Mouse (Mus musculus) kidney, postnatal 0 days (tissue): ENCODE results near the gene Rnasel. TPM values are rescaled to one million over a fixed set of nuclear protein-coding genes. Genes with fewer than 3 reads are reported as not detected.

Source experiments
- ATAC-seq: fragments of 200-750 bp; cut with Nextera tagmentation; replicated peaks from 2 replicates; pipeline ENCODE4 v1.8.0; 2017; ENCODE audit warnings: low read depth, moderate number of reproducible peaks, moderate TSS enrichment, moderate library complexity; ENCODE audit not compliant: low FRiP score
- DNase-seq: peaks from one replicate; pipeline ENCODE4 v3.0.0-alpha.2; 2016; ENCODE audit warnings: low spot score
- H3K27ac ChIP-seq: fragments of 300-500 bp; sonication (generic); 2 replicates; pipeline ENCODE4 v1.5.1; 2014; ENCODE audit warnings: mild to moderate bottlenecking
- H3K27me3 ChIP-seq: fragments of 300-500 bp; sonication (generic); 2 replicates; pipeline ENCODE4 v1.6.1; 2014; ENCODE audit warnings: low read length, mixed read lengths; ENCODE audit not compliant: insufficient read depth
- H3K36me3 ChIP-seq: fragments of 300-500 bp; sonication (generic); 2 replicates; pipeline ENCODE4 v1.6.1; 2014; ENCODE audit warnings: low read length, mixed read lengths; ENCODE audit not compliant: insufficient read depth
- H3K4me1 ChIP-seq: fragments of 300-500 bp; sonication (generic); replicated peaks from 2 replicates; pipeline ENCODE4 v1.6.1; 2014; ENCODE audit warnings: antibody characterized with exemption, low read length, mixed read lengths; ENCODE audit not compliant: insufficient read depth
- H3K4me2 ChIP-seq: fragments of 300-500 bp; sonication (generic); 2 replicates; pipeline ENCODE4 v1.6.1; 2014; ENCODE audit warnings: mild to moderate bottlenecking, low read length, moderate library complexity, mixed read lengths
- H3K4me3 ChIP-seq: fragments of 300-500 bp; sonication (generic); replicated peaks from 2 replicates; pipeline ENCODE4 v1.5.1; 2014; ENCODE audit warnings: low read depth, low read length
- H3K9ac ChIP-seq: fragments of 300-500 bp; sonication (generic); 2 replicates; pipeline ENCODE4 v1.6.1; 2014; ENCODE audit warnings: low read depth, low read length
- H3K9me3 ChIP-seq: fragments of 300-500 bp; sonication (generic); replicated peaks from 2 replicates; pipeline ENCODE4 v1.6.1; 2016; ENCODE audit warnings: low read length, inconsistent platforms, mixed read lengths
- CTCF ChIP-seq: IDR thresholded peaks from 2 replicates; pipeline ENCODE4 v1.5.1; 2016; ENCODE audit warnings: antibody characterized with exemption, low read depth, mild to moderate bottlenecking, moderate library complexity
- WGBS: fragments of 180-500 bp; shearing (Covaris S2); extraction: QIAGEN DNeasy Blood & Tissue Kit; methylation state at CpG from one replicate; pipeline ENCODE4 v1.1.7; 2014; 5-methylcytosine and 5-hydroxymethylcytosine counted together
- polyA plus RNA-seq: library from polyadenylated mRNA; unstranded; fragments of >200 nt; fragmentation: Nextera tagmentation; extraction: Ambion mirVana; gene quantifications from 2 replicates; pipeline ENCODE4 v1.2.1, GENCODE M21; 2015

The Rnasel gene
- polyA plus RNA-seq, 1 experiment from 2014 or later, result 10.8 TPM

DNA sequence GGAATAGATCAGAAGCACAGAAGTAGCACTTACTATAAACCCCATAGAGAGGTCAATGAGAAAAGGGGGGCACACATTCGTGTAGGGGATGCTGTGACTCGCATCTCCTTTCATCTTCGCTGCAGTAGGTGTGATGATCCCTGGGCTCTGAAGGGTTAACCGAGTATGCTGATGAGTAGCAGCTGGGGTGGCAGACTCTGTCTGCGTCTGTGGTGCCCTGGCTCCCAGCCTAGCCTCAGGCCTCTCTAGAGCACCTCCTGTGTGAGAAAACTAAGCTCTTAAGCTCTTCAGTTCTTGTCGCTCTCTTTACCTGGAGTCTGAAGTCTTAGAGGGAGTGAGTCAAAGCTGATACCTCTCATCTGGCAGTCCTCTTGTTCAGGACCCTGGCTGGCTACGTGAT is 45.1 kb upstream of the Rnasel start:
- no peaks in the 10 kb centered on the region for H3K36me3 ChIP-seq
- ATAC-seq (no peak), DNase-seq (no peak)
- H3K27me3 ChIP-seq, result no peaks in the 10 kb centered on the region
- no peak overlapping the region for H3K4me3 ChIP-seq
- TF ChIP-seq CTCF, result no peak
- no peak overlapping the region for H3K9ac ChIP-seq
- no peaks in the 10 kb centered on the region for H3K9me3 ChIP-seq
- no peak overlapping the region for H3K4me2 ChIP-seq
- no peak overlapping the region for H3K27ac ChIP-seq
- 28% methylated on average over 7 of the region's 7 CpGs for WGBS
- peaks cover 4% of the 10 kb centered on the region; the same call in 1 of the 2 replicates for H3K4me1 ChIP-seq

DNA sequence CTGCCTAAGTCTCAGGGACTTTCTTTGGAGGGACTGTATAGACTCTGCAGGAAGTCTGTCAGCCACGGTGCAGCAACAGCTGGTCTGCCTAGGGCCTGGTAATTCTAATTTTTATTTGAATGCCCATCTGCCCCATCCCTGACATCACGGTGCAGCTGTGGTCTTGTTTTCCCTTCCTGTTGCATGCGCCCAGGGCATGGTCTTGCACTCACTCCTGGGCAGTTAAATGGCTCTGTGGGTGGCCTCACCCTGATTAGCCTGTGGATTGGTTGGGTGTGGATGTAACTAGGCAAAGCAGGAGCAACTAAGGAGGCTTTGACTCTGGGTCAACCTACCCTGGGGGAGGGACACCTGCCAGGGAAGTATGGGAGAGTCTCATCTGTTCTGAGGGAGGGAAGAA is 44.2 kb upstream of the Rnasel start:
- no peak overlapping the region for H3K4me3 ChIP-seq
- DNase-seq, result no peak
- H3K4me1 ChIP-seq, result no peaks in the 10 kb centered on the region; the same call in 1 of the 2 replicates
- H3K27me3 ChIP-seq, result no peaks in the 10 kb centered on the region
- 38% methylated on average over 3 of the region's 3 CpGs for WGBS
- no peak for TF ChIP-seq CTCF
- H3K9me3 ChIP-seq, result no peaks in the 10 kb centered on the region
- H3K27ac ChIP-seq, result no peak overlapping the region
- H3K36me3 ChIP-seq, result no peaks in the 10 kb centered on the region
- H3K4me2 ChIP-seq, result no peak overlapping the region
- no peak overlapping the region for H3K9ac ChIP-seq
- ATAC-seq, result no peak

DNA sequence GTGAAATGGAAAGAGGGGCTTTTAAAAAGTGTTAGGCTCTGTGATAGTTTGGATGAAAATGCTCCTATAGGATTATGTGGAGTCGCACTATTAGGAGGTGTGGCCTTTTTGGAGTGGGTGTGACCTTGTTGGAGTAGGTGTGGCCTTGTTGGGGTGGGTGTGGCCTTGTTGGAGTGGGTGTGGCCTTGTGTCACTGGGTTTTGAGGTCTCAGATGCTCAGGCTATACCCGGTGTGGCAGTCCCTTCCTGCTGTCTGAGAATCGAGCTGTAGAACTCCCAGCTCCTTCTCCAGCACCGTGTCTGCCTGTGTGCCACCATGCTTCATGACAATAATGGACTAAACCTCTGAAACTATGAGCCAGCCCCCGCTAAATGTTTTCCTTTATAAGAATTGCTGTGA is 40.6 kb upstream of the Rnasel start:
- Histone ChIP-seq H3K27me3 (no peaks in the 10 kb centered on the region), H3K4me2 (no peak overlapping the region), H3K27ac (no peak overlapping the region), H3K36me3 (no peaks in the 10 kb centered on the region), H3K9me3 (no peaks in the 10 kb centered on the region), H3K9ac (no peak overlapping the region), H3K4me1 (no peaks in the 10 kb centered on the region), H3K4me3 (no peak overlapping the region)
- ATAC-seq, result no peak
- WGBS, result 87% methylated on average over 5 of the region's 5 CpGs
- no peak for DNase-seq
- TF ChIP-seq CTCF, result no peak

DNA sequence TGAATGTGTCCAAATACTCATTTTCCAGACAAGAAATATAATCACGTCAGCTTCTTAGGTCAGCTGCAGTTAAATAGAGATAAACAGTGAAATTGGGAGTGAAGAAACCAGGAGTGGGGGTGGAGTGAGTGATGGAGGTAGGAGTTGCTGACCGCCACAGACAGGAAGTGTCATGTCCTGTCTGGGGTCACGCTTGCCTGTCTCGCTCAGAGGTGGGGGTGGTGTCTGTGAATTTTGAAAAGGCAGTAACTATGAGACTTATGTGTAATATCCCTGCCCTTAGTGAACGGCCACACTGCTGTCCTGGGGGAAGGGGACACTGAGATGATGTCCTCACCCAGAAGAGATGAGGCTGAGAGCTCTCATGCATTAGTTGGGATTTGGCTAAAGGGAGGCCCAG is 39.8 kb upstream of the Rnasel start:
- H3K27me3 ChIP-seq, result no peaks in the 10 kb centered on the region
- no peaks in the 10 kb centered on the region for H3K4me1 ChIP-seq
- H3K4me3 ChIP-seq, result no peak overlapping the region
- no peak for ATAC-seq
- no peak overlapping the region for H3K4me2 ChIP-seq
- H3K9me3 ChIP-seq, result no peaks in the 10 kb centered on the region
- no peak for TF ChIP-seq CTCF
- no peak for DNase-seq
- no peaks in the 10 kb centered on the region for H3K36me3 ChIP-seq
- H3K27ac ChIP-seq, result no peak overlapping the region
- WGBS, result 20% methylated on average over 5 of the region's 5 CpGs
- H3K9ac ChIP-seq, result no peak overlapping the region

DNA sequence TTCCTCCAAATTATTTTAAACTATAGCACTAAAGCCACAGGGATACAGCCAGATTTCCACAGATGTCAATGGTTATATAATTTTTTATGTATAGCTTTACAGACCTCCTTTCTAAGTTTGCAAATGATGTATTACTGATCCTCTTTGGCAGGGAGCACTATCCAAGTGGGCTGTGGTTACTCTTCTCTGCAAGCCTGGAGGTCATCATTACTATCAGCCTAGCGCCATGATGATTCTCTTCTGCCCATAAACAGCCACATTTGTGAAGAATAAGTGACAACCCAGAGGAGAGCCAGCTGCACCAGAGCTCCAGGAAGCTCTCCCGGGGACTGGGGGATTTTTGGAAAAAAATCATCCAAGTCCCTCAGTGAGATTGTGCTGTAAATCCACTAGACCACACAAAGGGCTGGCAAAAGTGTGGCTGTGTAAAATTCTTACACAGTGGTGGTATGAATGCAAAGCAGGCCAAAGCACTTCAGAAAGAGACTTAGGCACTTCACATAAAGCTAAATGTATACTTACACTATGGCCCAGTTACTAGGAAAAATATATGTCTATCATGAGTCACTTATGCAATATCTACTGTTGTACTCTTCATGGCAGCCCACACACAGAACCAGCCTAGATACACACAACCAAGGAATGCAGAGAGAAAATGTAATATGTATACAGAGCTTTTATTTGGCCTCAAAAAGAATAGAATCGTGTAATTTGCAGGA is 37.5 kb upstream of the Rnasel start:
- no peak overlapping the region for H3K4me2 ChIP-seq
- H3K36me3 ChIP-seq, result no peaks in the 10 kb centered on the region
- H3K9me3 ChIP-seq, result no peaks in the 10 kb centered on the region
- H3K9ac ChIP-seq, result no peak overlapping the region
- no peaks in the 10 kb centered on the region for H3K4me1 ChIP-seq
- ATAC-seq, result no peak
- DNase-seq, result peak; percentile 15
- TF ChIP-seq CTCF, result no peak
- no peak overlapping the region for H3K4me3 ChIP-seq
- no peak overlapping the region for H3K27ac ChIP-seq
- H3K27me3 ChIP-seq, result no peaks in the 10 kb centered on the region
- WGBS, result 67% methylated on average over 3 of the region's 3 CpGs

DNA sequence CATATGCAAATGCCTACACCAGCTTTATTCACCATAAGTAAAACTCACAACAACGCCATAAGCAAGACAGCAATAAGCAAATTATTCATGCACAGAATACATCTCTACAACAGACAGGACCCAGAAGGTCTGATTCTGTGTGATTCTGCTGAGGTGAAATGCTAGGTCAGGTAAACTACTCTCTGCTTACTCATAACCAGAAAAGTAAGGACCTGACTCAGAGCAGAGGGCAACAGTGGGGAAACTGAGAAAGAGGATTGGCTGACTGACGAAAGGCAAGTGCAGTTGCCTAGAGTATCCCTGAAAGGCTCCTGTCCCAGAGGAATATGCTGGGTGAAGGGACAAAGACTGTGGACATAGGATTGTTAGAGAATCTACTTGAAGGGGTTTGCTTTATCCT is 36.6 kb upstream of the Rnasel start:
- ATAC-seq, result no peak
- DNase-seq, result no peak
- no peak for TF ChIP-seq CTCF
- H3K27me3 ChIP-seq, result no peaks in the 10 kb centered on the region
- 95% methylated on average over 2 of the region's 2 CpGs for WGBS
- H3K9ac ChIP-seq, result no peak overlapping the region
- no peak overlapping the region for H3K4me3 ChIP-seq
- H3K4me2 ChIP-seq, result no peak overlapping the region
- H3K27ac ChIP-seq, result no peak overlapping the region
- H3K9me3 ChIP-seq, result no peaks in the 10 kb centered on the region
- no peaks in the 10 kb centered on the region for H3K36me3 ChIP-seq
- no peaks in the 10 kb centered on the region for H3K4me1 ChIP-seq

DNA sequence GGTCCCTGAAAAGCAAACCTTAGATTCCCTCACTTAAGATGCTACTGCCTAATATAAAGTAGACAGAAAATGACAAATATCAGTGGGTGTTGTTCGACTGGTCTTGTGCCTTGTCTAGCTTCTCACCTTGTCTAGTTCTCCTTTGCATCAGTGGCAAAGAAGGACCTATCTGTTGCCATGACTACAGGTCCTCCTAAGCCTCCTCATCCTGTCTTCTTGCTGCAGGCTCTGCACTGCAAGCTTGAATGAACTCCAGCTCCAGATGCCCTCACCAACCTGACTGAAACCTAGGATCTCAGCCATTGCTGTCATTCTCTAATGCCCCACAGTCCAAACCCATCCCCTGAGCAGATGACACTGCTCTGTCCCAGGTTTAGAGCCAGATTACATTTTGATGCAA is 31.2 kb upstream of the Rnasel start:
- TF ChIP-seq CTCF, result no peak
- no peak for DNase-seq
- Histone ChIP-seq H3K9ac (no peak overlapping the region), H3K27me3 (no peaks in the 10 kb centered on the region), H3K9me3 (no peaks in the 10 kb centered on the region), H3K4me2 (no peak overlapping the region), H3K4me1 (no peaks in the 10 kb centered on the region; the same call in 1 of the 2 replicates), H3K36me3 (no peaks in the 10 kb centered on the region), H3K4me3 (no peak overlapping the region), H3K27ac (no peak overlapping the region)
- ATAC-seq, result no peak
- WGBS, result 82% methylated on average over 1 of the region's 1 CpGs
